Mouse (Mus musculus) kidney, adult 9 months (tissue): Measurements from ENCODE around the gene Rps2.
"Not testable (repeated sequence)": the region's sequence is repeated elsewhere in the genome, so short reads cannot be mapped to it uniquely, and the experiment has no call there.

Source experiments
- DNase-seq: peaks from one replicate; pipeline ENCODE4 v3.0.0; 2022

The Rps2 gene

GRCm38 (mm10) chr17:24706982-24707800, 10.7 kb upstream of the Rps2 start, which contains the start of gene Tbl3:
Gene Tbl3 (minus strand): TSS chr17:24707660.
- DNase-seq: peak; percentile 95

GRCm38 (mm10) chr17:24707801-24708425, 10.0 kb upstream of the Rps2 start:
- no peak for DNase-seq

GRCm38 (mm10) chr17:24708646-24709045, 9.3 kb upstream of the Rps2 start:
- DNase-seq: no peak

GRCm38 (mm10) chr17:24715556-24715955, 2.4 kb upstream of the Rps2 start:
- DNase-seq: no peak

GRCm38 (mm10) chr17:24716166-24716682, 1.7 kb upstream of the Rps2 start:
- DNase-seq: no peak

- DNase-seq: not testable (repeated sequence)
These were observed 1.0 kb downstream of the Rps2 start for GRCm38 (mm10) chr17:24718938-24719337.

GRCm38 (mm10) chr17:24719494-24720222, 1.7 kb downstream of the Rps2 start:
- peak; percentile 99 for DNase-seq

GRCm38 (mm10) chr17:24720616-24721015, 2.7 kb downstream of the Rps2 start:
- DNase-seq: peak; percentile 46

- DNase-seq: not testable (repeated sequence)
These were observed 3.6 kb downstream of the Rps2 start for GRCm38 (mm10) chr17:24721383-24721955.

- no peak for DNase-seq
These were observed 4.5 kb downstream of the Rps2 start for GRCm38 (mm10) chr17:24722220-24722924.

GRCm38 (mm10) chr17:24723122-24723880, 5.4 kb downstream of the Rps2 start:
- no peak for DNase-seq

GRCm38 (mm10) chr17:24723881-24724180, 5.9 kb downstream of the Rps2 start:
- DNase-seq: no peak

- peak; percentile 99 for DNase-seq
These were observed 6.3 kb downstream of the Rps2 start, which contains the start of gene Ndufb10 for GRCm38 (mm10) chr17:24724184-24724583. Gene Ndufb10 (minus strand): TSS chr17:24724478.

GRCm38 (mm10) chr17:24725637-24726390, 7.9 kb downstream of the Rps2 start:
- DNase-seq: peak; percentile 9

- no peak for DNase-seq
These were observed 9.7 kb downstream of the Rps2 start, which contains the start of gene Rpl3l for GRCm38 (mm10) chr17:24727618-24728017. Gene Rpl3l (plus strand): TSS chr17:24727820.

- no peak for DNase-seq
These were observed 10.3 kb downstream of the Rps2 start for GRCm38 (mm10) chr17:24728184-24728583.

GRCm38 (mm10) chr17:24729067-24729466, 11.2 kb downstream of the Rps2 start:
- DNase-seq: no peak

GRCm38 (mm10) chr17:24730787-24731186, 12.9 kb downstream of the Rps2 start:
- DNase-seq: no peak

- peak; percentile 67 for DNase-seq
These were observed 14.5 kb downstream of the Rps2 start for GRCm38 (mm10) chr17:24732233-24732935.

- peak; percentile 24 for DNase-seq
These were observed 15.6 kb downstream of the Rps2 start for GRCm38 (mm10) chr17:24733434-24734050.
